Mouse (Mus musculus): ENCODE results near the gene Rab30. TPM values are rescaled to one million over a fixed set of nuclear protein-coding genes. Genes with fewer than 3 reads are reported as not detected.

Rab30 gene
- polyA plus RNA-seq, 1 experiment from 2014 or later, result 24.4 TPM

DNA sequence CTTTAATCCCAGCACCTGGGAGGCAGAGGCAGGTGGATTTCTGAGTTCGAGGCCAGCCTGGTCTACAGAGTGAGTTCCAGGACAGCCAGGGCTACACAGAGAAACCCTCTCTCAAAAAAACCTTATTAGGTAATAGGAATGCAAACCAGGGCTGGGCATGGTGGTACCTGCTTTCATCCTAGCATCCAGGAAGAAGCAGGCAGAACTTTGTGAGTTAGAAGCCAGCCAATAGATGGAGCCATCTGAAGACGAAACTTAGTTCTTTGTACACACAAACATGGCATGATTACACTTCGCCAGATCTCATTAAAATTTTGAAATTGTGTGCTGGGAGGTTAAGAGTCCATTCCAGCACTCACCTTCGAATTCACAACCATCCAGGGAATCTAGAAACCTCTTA lies 10.9 kb upstream of the Rab30 start:
- no peaks in the 10 kb centered on the region for H3K9me3 ChIP-seq
- no peaks in the 10 kb centered on the region for H3K4me1 ChIP-seq (replicated peaks)
- WGBS, result 70% methylated on average over 4 of the region's 4 CpGs
- H3K4me2 ChIP-seq (replicated peaks), result no peak overlapping the region
- H3K9ac ChIP-seq, result no peak overlapping the region
- H3K4me3 ChIP-seq (replicated peaks), result no peak overlapping the region
- H3K36me3 ChIP-seq, result no peaks in the 10 kb centered on the region
- H3K27ac ChIP-seq, result no peak overlapping the region
- no peaks in the 10 kb centered on the region for H3K27me3 ChIP-seq (replicated peaks)
- ATAC-seq, result 0 out of 2 replicates have a peak, but pooled peaks have one; percentile 17

DNA sequence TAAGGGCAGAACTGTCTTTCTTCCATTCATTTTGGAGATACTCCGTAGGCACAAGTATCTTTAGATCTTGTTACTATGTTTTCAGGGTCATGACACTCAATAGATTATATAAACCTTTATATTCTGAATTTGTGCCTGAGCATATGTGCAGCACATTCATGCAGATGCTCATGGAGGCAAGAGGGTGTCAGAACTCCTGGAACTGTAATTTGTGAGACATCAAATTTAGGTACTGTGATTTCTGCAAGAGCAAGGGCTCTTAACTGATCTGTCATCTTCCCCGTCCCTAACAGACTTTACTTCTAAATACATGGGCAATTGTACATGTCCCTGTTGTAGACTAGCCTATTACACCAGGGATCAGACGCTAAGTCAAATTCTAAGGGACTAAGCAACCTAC lies 10.4 kb upstream of the Rab30 start:
- WGBS, result 69% methylated on average over 3 of the region's 3 CpGs
- ATAC-seq, result no peak
- H3K27ac ChIP-seq, result no peak overlapping the region

DNA sequence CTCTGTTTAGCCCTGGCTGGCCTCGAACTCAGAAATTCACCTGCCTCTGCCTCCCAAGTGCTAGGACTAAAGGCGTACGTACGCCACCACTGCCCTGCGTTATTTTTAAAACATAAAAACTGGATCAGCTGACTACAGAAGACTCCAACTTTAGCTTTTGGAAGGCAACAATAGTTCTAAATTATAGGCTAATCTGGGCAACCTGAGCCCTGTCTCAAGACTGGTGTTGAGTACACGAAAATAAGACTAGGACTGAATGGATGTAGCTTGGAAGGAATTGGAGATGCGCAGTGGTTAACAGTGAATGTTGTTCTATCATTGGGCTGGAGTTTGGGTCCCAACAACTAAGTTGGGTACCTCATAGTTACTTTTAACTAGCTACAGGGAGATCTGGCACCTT lies 9.3 kb upstream of the Rab30 start:
- no peak overlapping the region for H3K9ac ChIP-seq
- H3K4me3 ChIP-seq (replicated peaks), result no peak overlapping the region
- no peaks in the 10 kb centered on the region for H3K9me3 ChIP-seq
- no peak overlapping the region for H3K4me2 ChIP-seq (replicated peaks)
- 90% methylated on average over 7 of the region's 7 CpGs for WGBS
- no peaks in the 10 kb centered on the region for H3K27me3 ChIP-seq (replicated peaks)
- H3K4me1 ChIP-seq (replicated peaks), result no peaks in the 10 kb centered on the region
- no peaks in the 10 kb centered on the region for H3K36me3 ChIP-seq
- no peak overlapping the region for H3K27ac ChIP-seq
- no peak for ATAC-seq

More for the DNA sequence above, 10.4 kb upstream of the Rab30 start:
- Histone ChIP-seq H3K4me1 (replicated peaks) (no peaks in the 10 kb centered on the region), H3K36me3 (no peaks in the 10 kb centered on the region), H3K9ac (no peak overlapping the region), H3K4me2 (replicated peaks) (no peak overlapping the region), H3K27me3 (replicated peaks) (no peaks in the 10 kb centered on the region), H3K4me3 (replicated peaks) (no peak overlapping the region), H3K9me3 (no peaks in the 10 kb centered on the region)

DNA sequence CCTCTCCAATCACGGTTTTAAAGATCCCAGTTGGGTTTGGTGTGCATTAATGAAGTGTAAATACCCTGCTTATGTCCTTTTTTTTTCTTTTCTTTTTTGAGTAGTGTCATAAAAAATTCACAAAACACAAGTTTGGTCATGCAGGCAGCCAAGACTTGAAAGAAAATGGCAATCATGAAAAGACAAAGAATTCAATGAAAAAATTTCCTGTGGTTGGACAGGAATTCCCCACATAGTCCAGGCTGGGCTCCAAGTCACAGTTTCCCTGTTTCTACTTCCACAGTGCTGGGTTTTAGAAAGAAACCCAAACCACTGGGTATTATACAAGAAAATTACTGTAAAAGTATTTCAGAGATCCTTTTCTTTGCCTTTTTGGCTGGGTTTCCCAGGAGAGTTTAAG lies 3.8 kb upstream of the Rab30 start:
- 82% methylated on average over 1 of the region's 1 CpGs for WGBS
- H3K9ac ChIP-seq, result no peak overlapping the region
- no peaks in the 10 kb centered on the region for H3K27me3 ChIP-seq (replicated peaks)
- H3K27ac ChIP-seq, result no peak overlapping the region
- no peak overlapping the region for H3K4me2 ChIP-seq (replicated peaks)
- no peaks in the 10 kb centered on the region for H3K9me3 ChIP-seq
- ATAC-seq, result no peak
- 0 out of 2 replicates have a peak, but pooled peaks cover 3% of the 10 kb centered on the region for H3K36me3 ChIP-seq
- H3K4me1 ChIP-seq (replicated peaks), result no peaks in the 10 kb centered on the region
- H3K4me3 ChIP-seq (replicated peaks), result no peak overlapping the region

DNA sequence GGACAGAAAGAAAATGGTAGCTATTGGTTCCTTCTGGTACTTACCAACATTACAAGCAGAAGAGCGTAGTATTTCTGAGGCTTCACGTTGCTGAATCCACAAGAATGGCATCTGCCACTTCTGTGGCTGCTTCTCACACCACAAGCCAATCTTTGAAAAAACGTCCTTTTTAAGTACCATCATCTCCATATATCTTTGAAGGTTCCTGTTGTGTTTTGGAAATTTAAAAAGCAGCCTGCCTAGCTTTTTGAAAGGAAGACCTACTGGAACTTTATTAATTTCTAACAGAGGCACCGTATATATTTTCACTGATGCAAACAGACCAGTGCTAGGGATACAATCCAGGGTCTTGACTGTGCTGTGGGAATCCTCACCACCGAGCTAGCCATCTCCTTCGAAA lies 1.4 kb upstream of the Rab30 start:
- peaks cover 10% of the 10 kb centered on the region; the same call in 1 of the 2 replicates for H3K4me1 ChIP-seq (replicated peaks)
- H3K36me3 ChIP-seq, result 0 out of 2 replicates have a peak, but pooled peaks cover 3% of the 10 kb centered on the region
- no peaks in the 10 kb centered on the region for H3K9me3 ChIP-seq
- H3K27me3 ChIP-seq (replicated peaks), result no peaks in the 10 kb centered on the region
- no peak overlapping the region for H3K27ac ChIP-seq
- H3K4me3 ChIP-seq (replicated peaks), result peak overlapping the region; percentile 79
- WGBS, result 35% methylated on average over 6 of the region's 6 CpGs
- peak overlapping the region; percentile 94 for H3K9ac ChIP-seq
- no peak for ATAC-seq
- H3K4me2 ChIP-seq (replicated peaks), result peak overlapping the region; percentile 57

DNA sequence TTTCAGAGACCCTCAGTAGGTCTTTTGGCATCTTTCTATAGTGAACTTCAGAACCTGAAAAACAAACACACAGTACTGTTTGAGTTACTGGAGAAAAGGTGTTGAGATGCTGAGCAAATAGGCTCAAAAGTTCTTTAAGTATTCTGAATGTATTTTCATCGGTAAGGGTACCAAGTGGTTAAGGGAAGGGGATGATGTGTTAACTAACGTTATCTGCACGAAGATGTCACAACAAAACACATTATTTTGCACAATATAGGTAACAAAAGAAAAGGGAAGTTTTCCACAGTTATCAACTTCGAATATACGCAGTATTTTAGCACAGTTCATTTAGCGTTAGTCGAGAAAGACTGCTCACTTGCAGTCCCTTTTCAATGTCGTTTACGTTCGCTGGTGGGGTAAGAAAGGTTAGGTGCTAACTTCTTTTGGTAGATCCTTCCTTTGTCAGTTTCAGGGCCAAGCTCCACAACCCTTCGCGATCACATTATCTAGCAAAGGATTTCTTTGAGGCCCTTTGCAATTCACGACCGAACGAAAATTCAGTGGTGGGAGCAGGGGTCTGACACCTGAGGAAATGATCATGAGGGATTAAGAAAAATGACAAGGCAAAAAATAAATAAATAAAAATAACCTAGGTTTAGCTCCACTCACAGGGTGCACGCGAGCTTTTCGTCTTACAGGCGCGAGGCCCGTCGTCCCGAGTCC lies 840 bp upstream of the Rab30 start:
- H3K4me1 ChIP-seq (replicated peaks), result peaks cover 10% of the 10 kb centered on the region; the same call in 1 of the 2 replicates
- H3K9ac ChIP-seq, result peak overlapping the region; percentile 94
- WGBS, result 2% methylated on average over 23 of the region's 23 CpGs
- ATAC-seq, result no peak
- H3K27me3 ChIP-seq (replicated peaks), result no peaks in the 10 kb centered on the region
- peak overlapping the region; percentile 57 for H3K4me2 ChIP-seq (replicated peaks)
- peak overlapping the region; percentile 93 for H3K27ac ChIP-seq
- 0 out of 2 replicates have a peak, but pooled peaks cover 3% of the 10 kb centered on the region for H3K36me3 ChIP-seq
- H3K9me3 ChIP-seq, result no peaks in the 10 kb centered on the region
- H3K4me3 ChIP-seq (replicated peaks), result peak overlapping the region; percentile 79

DNA sequence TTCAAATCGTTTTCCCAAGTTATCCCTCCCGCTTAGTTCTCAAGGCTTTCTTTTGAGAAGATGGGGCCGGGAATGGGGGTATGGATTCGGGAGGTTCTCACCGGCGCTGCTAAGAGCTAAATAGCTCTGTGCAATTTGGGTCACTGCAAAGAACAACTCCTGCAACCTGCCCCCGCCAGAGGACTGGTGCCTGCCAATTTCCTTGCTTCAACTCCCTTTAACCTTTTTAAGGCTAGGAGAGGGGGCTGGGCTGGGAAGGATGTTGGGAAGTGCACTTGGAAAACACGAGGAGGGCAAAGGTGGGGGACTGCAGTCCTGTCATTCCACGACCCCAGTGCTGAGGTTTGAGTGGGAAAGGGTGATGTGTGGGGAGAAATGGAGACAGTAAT lies 452 bp downstream of the Rab30 start:
- H3K27me3 ChIP-seq (replicated peaks), result no peaks in the 10 kb centered on the region
- H3K27ac ChIP-seq, result peak overlapping the region; percentile 78
- H3K9me3 ChIP-seq, result no peaks in the 10 kb centered on the region
- H3K4me2 ChIP-seq (replicated peaks), result peak overlapping the region; percentile 85
- H3K36me3 ChIP-seq, result 0 out of 2 replicates have a peak, but pooled peaks cover 3% of the 10 kb centered on the region
- peaks cover 10% of the 10 kb centered on the region; the same call in 1 of the 2 replicates for H3K4me1 ChIP-seq (replicated peaks)
- peak overlapping the region; percentile 58 for H3K9ac ChIP-seq
- 0% methylated on average over 9 of the region's 9 CpGs for WGBS
- peak overlapping the region; percentile 79 for H3K4me3 ChIP-seq (replicated peaks)
- peak; percentile 31 for ATAC-seq

DNA sequence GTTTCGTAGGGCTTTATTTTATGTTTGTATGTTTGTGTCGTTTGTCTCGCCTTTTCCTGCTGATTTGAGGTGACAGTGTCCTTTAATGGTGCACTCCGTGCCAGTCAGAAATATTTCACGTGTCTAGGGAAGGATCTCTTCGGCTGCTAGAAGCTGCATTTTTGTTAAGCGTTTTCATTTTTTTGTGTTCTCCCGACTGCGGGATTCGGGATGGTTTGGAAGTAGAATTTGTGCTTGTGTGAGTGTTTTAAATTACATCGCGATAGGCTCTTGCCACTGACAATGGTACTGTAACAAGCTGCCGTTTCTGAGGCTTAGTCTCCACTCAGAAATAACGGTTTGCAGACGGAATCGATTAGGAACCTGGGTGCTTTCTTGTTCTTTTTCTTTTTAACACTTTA lies 938 bp downstream of the Rab30 start:
- Histone ChIP-seq H3K36me3 (0 out of 2 replicates have a peak, but pooled peaks cover 3% of the 10 kb centered on the region), H3K4me2 (replicated peaks) (peak overlapping the region; percentile 85), H3K9ac (peak overlapping the region; percentile 58), H3K4me1 (replicated peaks) (peaks cover 10% of the 10 kb centered on the region; the same call in 1 of the 2 replicates), H3K9me3 (no peaks in the 10 kb centered on the region), H3K4me3 (replicated peaks) (peak overlapping the region; percentile 79), H3K27ac (peak overlapping the region; percentile 78), H3K27me3 (replicated peaks) (no peaks in the 10 kb centered on the region)
- whole genome bisulfite sequencing, result under 1% methylated on average over 16 of the region's 16 CpGs
- no peak for ATAC-seq

DNA sequence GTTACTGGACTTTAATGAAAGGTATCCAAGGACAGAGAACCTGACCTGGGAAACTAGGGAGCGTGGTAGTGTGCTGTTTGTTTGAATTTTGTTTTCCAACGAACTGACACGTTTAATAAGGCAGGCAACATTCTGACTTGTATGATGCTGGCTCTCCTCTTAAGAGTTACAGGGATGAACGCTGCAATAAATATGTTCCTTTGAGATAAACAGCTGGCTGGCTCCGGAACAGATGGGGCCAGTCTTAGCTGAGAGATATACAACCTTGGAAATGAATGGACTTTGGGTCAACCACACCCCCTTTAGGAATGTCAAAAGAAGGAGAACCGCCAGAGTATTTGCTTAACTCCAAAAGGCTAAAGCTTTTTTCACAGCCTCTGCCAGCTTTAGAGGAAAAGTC lies 1.4 kb downstream of the Rab30 start:
- H3K9ac ChIP-seq, result peak overlapping the region; percentile 58
- 1% methylated on average over 6 of the region's 6 CpGs for WGBS
- peak; percentile 13; the same call in 1 of the 2 replicates for ATAC-seq
- H3K4me2 ChIP-seq (replicated peaks), result peak overlapping the region; percentile 85
- peak overlapping the region; percentile 78 for H3K27ac ChIP-seq
- 0 out of 2 replicates have a peak, but pooled peaks cover 2% of the 10 kb centered on the region for H3K36me3 ChIP-seq
- H3K4me3 ChIP-seq (replicated peaks), result peak overlapping the region; percentile 79
- H3K9me3 ChIP-seq, result no peaks in the 10 kb centered on the region
- H3K27me3 ChIP-seq (replicated peaks), result no peaks in the 10 kb centered on the region
- H3K4me1 ChIP-seq (replicated peaks), result peaks cover 10% of the 10 kb centered on the region; the same call in 1 of the 2 replicates

DNA sequence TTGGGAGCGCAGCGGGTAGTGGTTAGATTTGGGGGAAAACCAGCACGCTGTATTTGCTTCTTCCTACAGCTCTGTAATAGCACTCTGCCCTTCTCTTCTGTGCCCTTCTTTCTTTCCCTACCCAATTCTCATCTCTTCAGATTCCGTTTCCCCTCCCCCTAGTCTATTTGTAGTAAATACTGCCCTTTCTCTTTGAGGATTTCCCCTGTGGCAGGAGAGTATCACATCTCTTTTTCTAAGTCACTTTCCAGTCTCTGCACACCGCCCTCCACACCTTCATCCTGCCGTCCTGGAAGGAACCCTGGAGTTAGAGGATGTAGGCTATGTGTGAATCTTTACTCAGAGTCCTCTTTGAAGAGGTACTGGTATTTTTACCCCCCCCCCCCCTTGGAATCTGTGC lies 1.9 kb downstream of the Rab30 start:
- no peak for ATAC-seq
- no peak overlapping the region; the same call in 1 of the 2 replicates for H3K27ac ChIP-seq
- peaks cover 10% of the 10 kb centered on the region; the same call in 1 of the 2 replicates for H3K4me1 ChIP-seq (replicated peaks)
- peak overlapping the region; percentile 79 for H3K4me3 ChIP-seq (replicated peaks)
- no peaks in the 10 kb centered on the region for H3K36me3 ChIP-seq
- 18% methylated on average over 6 of the region's 6 CpGs for WGBS
- H3K27me3 ChIP-seq (replicated peaks), result no peaks in the 10 kb centered on the region
- H3K9me3 ChIP-seq, result no peaks in the 10 kb centered on the region
- 0 out of 2 replicates have a peak overlapping the region, but pooled peaks have one; percentile 13 for H3K9ac ChIP-seq
- H3K4me2 ChIP-seq (replicated peaks), result peak overlapping the region; percentile 85

DNA sequence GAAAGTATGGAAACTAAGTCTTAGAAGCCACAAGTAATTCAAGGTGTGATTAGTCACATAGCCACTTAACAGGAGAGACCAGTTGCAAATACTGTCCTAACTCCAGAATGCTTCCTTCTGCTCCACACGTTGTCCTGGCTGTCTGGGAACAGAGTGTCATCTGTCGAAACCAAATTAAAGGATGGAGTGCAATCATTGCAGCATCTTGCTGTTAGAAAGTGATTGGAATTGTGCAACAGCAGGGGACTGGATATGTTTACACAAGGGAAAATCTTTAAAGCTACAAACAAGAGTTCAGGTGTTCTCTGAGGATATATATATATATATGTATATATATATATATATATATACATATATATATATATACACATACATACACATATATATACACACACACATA lies 9.0 kb downstream of the Rab30 start:
- no peaks in the 10 kb centered on the region for H3K4me1 ChIP-seq (replicated peaks)
- H3K27me3 ChIP-seq (replicated peaks), result no peaks in the 10 kb centered on the region
- no peak overlapping the region for H3K9ac ChIP-seq
- 68% methylated on average over 2 of the region's 2 CpGs for WGBS
- H3K9me3 ChIP-seq, result no peaks in the 10 kb centered on the region
- no peak overlapping the region for H3K27ac ChIP-seq
- no peak for ATAC-seq
- no peak overlapping the region for H3K4me3 ChIP-seq (replicated peaks)
- no peak overlapping the region for H3K4me2 ChIP-seq (replicated peaks)
- H3K36me3 ChIP-seq, result no peaks in the 10 kb centered on the region

DNA sequence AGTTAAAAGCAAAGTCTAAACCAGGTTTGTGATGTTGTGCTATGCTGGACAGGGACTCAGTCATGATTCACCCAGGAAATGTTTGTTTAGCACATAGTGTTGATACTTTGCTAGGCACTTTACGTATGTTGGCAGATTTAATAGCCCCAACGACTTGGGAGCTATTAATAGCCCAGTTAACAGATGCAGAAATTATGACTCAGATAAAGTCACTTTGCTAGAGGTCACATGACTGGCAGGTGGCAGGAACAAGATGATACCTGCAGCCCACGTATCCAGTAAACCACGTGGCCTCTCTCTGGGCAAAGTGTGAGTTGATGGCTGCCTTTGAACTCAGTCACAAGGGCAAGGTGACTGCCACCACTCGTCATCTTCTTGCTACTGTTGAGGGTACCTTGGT lies 16.7 kb downstream of the Rab30 start:
- Histone ChIP-seq H3K36me3 (no peaks in the 10 kb centered on the region), H3K27me3 (replicated peaks) (no peaks in the 10 kb centered on the region), H3K4me1 (replicated peaks) (no peaks in the 10 kb centered on the region), H3K27ac (no peak overlapping the region), H3K4me3 (replicated peaks) (no peak overlapping the region), H3K4me2 (replicated peaks) (no peak overlapping the region), H3K9ac (no peak overlapping the region), H3K9me3 (no peaks in the 10 kb centered on the region)
- 51% methylated on average over 5 of the region's 5 CpGs for WGBS
- ATAC-seq, result peak; percentile 79

DNA sequence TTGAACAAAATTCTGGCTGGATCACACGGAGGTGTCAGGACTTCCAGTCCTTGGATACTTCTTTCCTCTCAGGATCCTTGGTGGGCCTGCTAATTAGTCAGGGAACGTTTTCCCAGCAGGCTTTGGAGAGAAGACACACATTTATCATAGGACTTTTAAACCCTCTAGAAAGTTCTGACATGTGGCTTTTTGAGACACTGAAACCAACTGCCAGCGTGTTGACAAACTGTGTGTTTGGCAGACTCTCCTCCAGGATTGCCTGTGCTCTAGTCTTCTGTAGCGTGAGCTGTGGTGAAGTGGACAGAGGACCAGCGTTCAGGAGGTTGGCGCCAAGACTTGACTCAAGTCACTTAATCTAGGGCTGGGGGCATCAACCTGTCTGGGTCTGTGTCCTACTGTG lies 19.2 kb downstream of the Rab30 start:
- no peak for ATAC-seq
- 0 out of 2 replicates have a peak, but pooled peaks cover 4% of the 10 kb centered on the region for H3K4me1 ChIP-seq (replicated peaks)
- H3K4me3 ChIP-seq (replicated peaks), result no peak overlapping the region
- no peaks in the 10 kb centered on the region for H3K36me3 ChIP-seq
- no peak overlapping the region for H3K27ac ChIP-seq
- no peaks in the 10 kb centered on the region for H3K9me3 ChIP-seq
- H3K4me2 ChIP-seq (replicated peaks), result no peak overlapping the region
- H3K27me3 ChIP-seq (replicated peaks), result no peaks in the 10 kb centered on the region
- H3K9ac ChIP-seq, result no peak overlapping the region
- 85% methylated on average over 6 of the region's 6 CpGs for WGBS

Measured in intestine, embryonic 15.5 days (tissue).